Mouse (Mus musculus) midbrain, postnatal 0 days (tissue): ENCODE results near the gene Neurl1a. TPM values are rescaled to one million over a fixed set of nuclear protein-coding genes. Genes with fewer than 3 reads are reported as not detected.

Experiments used
- ATAC-seq: fragments of 200-750 bp; cut with Nextera tagmentation; 2 replicates; pipeline ENCODE4 v1.8.0; 2017; ENCODE audit warnings: moderate number of reproducible peaks, mild to moderate bottlenecking, moderate TSS enrichment, moderate library complexity; ENCODE audit not compliant: low FRiP score
- DNase-seq: peaks from one replicate; pipeline ENCODE4 v3.0.0-alpha.2; 2015; ENCODE audit warnings: low spot score
- H3K27ac ChIP-seq: fragments of 300-500 bp; sonication (generic); 2 replicates; pipeline ENCODE4 v1.5.1; 2014; ENCODE audit warnings: low read depth, mild to moderate bottlenecking, low read length, mixed read lengths
- H3K27me3 ChIP-seq: fragments of 300-500 bp; sonication (generic); 2 replicates; pipeline ENCODE4 v1.6.1; 2014; ENCODE audit warnings: low read length, control low read depth, mixed read lengths; ENCODE audit not compliant: insufficient read depth
- H3K36me3 ChIP-seq: fragments of 300-500 bp; sonication (generic); 2 replicates; pipeline ENCODE4 v1.6.1; 2014; ENCODE audit warnings: low read length, control low read depth, mixed read lengths; ENCODE audit not compliant: insufficient read depth
- H3K4me1 ChIP-seq: fragments of 300-500 bp; sonication (generic); 2 replicates; pipeline ENCODE4 v1.6.1; 2014; ENCODE audit warnings: mild to moderate bottlenecking, control low read depth, antibody characterized with exemption, low read length, mixed read lengths; ENCODE audit not compliant: insufficient read depth
- H3K4me2 ChIP-seq: fragments of 300-500 bp; sonication (generic); 2 replicates; pipeline ENCODE4 v1.6.1; 2014; ENCODE audit warnings: low read depth, mild to moderate bottlenecking, low read length, mixed read lengths; ENCODE audit not compliant: poor library complexity, severe bottlenecking
- H3K4me3 ChIP-seq: fragments of 300-500 bp; sonication (generic); 2 replicates; pipeline ENCODE4 v1.5.1; 2014; ENCODE audit warnings: low read depth, mild to moderate bottlenecking, low read length, moderate library complexity
- H3K9ac ChIP-seq: fragments of 300-500 bp; sonication (generic); replicated peaks from 2 replicates; pipeline ENCODE4 v1.6.1; 2014; ENCODE audit warnings: mild to moderate bottlenecking, low read length, moderate library complexity, mixed read lengths; ENCODE audit not compliant: poor library complexity, severe bottlenecking
- H3K9me3 ChIP-seq: fragments of 300-500 bp; sonication (generic); 2 replicates; pipeline ENCODE4 v1.6.1; 2016; ENCODE audit warnings: low read length, control low read depth
- CTCF ChIP-seq: IDR thresholded peaks from 2 replicates; pipeline ENCODE4 v1.5.1; 2016; ENCODE audit warnings: antibody characterized with exemption, mild to moderate bottlenecking
- WGBS: fragments of 180-500 bp; shearing (Covaris S2); extraction: QIAGEN DNeasy Blood & Tissue Kit; methylation state at CpG from one replicate; pipeline ENCODE4 v1.1.7; 2014; 5-methylcytosine and 5-hydroxymethylcytosine counted together
- polyA plus RNA-seq: library from polyadenylated mRNA; unstranded; fragments of >200 nt; fragmentation: Nextera tagmentation; extraction: Ambion mirVana; gene quantifications from 2 replicates; pipeline ENCODE4 v1.2.1, GENCODE M21; 2015
- total RNA-seq: library from RNA; depleted of rRNA; stranded (reverse); fragments of >200 nt; gene quantifications from 2 replicates; pipeline ENCODE4 v1.2.3, GENCODE M21; 2014

Neurl1a gene
- total and polyA plus RNA-seq, 2 experiments from 2014 or later: 16.2 to 82.4 TPM

GRCm38 (mm10) chr19:47228725-47229252 is 50.2 kb downstream of the Neurl1a start:
- no peak overlapping the region for H3K27ac ChIP-seq
- H3K4me2 ChIP-seq: peak overlapping the region; percentile 43
- DNase-seq (peak; percentile 51), ATAC-seq (peak; percentile 47; the same call in 1 of the 2 replicates)
- H3K4me1 ChIP-seq: peaks cover 5% of the 10 kb centered on the region; the same call in 1 of the 2 replicates
- H3K36me3 ChIP-seq: no peaks in the 10 kb centered on the region
- H3K9me3 ChIP-seq: no peaks in the 10 kb centered on the region
- WGBS: 10% methylated on average over 15 of the region's 17 CpGs
- H3K27me3 ChIP-seq: no peaks in the 10 kb centered on the region
- H3K4me3 ChIP-seq: peak overlapping the region; percentile 14; the same call in 1 of the 2 replicates
- TF ChIP-seq CTCF: no peak
- no peak overlapping the region for H3K9ac ChIP-seq

DNA sequence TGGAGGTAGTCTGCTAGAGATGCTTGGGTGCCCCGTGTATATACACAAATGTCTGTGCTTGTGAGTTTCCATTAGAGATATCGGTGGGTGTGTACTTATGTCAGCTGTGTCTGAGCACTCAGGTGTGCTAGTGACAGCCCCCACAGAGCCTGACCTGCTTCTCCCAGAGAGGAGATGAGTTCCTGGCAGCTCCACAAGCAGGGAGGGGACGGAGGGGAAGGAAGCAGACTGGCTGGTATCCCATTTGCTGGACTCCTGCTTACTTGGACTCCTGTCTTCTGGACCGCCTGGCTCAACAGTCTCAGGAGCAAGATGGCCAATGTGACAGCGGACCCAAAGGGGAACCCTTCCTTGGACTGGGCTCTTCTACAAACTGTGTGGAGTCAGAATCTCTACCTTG is 50.8 kb downstream of the Neurl1a start:
- WGBS: 81% methylated on average over 5 of the region's 5 CpGs
- Histone ChIP-seq H3K4me1 (peaks cover 5% of the 10 kb centered on the region; the same call in 1 of the 2 replicates), H3K27ac (no peak overlapping the region), H3K27me3 (no peaks in the 10 kb centered on the region), H3K9me3 (no peaks in the 10 kb centered on the region), H3K9ac (no peak overlapping the region), H3K36me3 (no peaks in the 10 kb centered on the region), H3K4me3 (no peak overlapping the region), H3K4me2 (no peak overlapping the region)
- ATAC-seq (no peak), DNase-seq (no peak)
- TF ChIP-seq CTCF: no peak

- DNase-seq: no peak
- WGBS: 97% methylated on average over 7 of the region's 7 CpGs
- no peak for TF ChIP-seq CTCF
These were observed 51.5 kb downstream of the Neurl1a start for GRCm38 (mm10) chr19:47230082-47230481.

GRCm38 (mm10) chr19:47230682-47231081 is 52.1 kb downstream of the Neurl1a start:
- Histone ChIP-seq H3K4me2 (no peak overlapping the region), H3K9me3 (no peaks in the 10 kb centered on the region), H3K4me3 (no peak overlapping the region), H3K27me3 (no peaks in the 10 kb centered on the region), H3K36me3 (no peaks in the 10 kb centered on the region), H3K4me1 (peaks cover 5% of the 10 kb centered on the region; the same call in 1 of the 2 replicates), H3K27ac (no peak overlapping the region), H3K9ac (no peak overlapping the region)
- WGBS: 90% methylated on average over 8 of the region's 8 CpGs
- no peak for DNase-seq
- TF ChIP-seq CTCF: no peak
- ATAC-seq: no peak

More at GRCm38 (mm10) chr19:47230082-47230481, 51.5 kb downstream of the Neurl1a start:
- no peak for ATAC-seq
- Histone ChIP-seq H3K9ac (no peak overlapping the region), H3K27ac (no peak overlapping the region), H3K9me3 (no peaks in the 10 kb centered on the region), H3K4me2 (no peak overlapping the region), H3K36me3 (no peaks in the 10 kb centered on the region), H3K27me3 (no peaks in the 10 kb centered on the region), H3K4me3 (no peak overlapping the region), H3K4me1 (peaks cover 5% of the 10 kb centered on the region; the same call in 1 of the 2 replicates)

GRCm38 (mm10) chr19:47231389-47231788 is 52.8 kb downstream of the Neurl1a start:
- WGBS: 78% methylated on average over 6 of the region's 6 CpGs
- no peak overlapping the region for H3K9ac ChIP-seq
- no peak overlapping the region for H3K4me3 ChIP-seq
- ATAC-seq: no peak
- no peak overlapping the region for H3K4me2 ChIP-seq
- no peaks in the 10 kb centered on the region for H3K27me3 ChIP-seq
- H3K27ac ChIP-seq: no peak overlapping the region
- H3K36me3 ChIP-seq: no peaks in the 10 kb centered on the region
- TF ChIP-seq CTCF: no peak
- no peak for DNase-seq
- H3K9me3 ChIP-seq: no peaks in the 10 kb centered on the region
- H3K4me1 ChIP-seq: peaks cover 5% of the 10 kb centered on the region; the same call in 1 of the 2 replicates

DNA sequence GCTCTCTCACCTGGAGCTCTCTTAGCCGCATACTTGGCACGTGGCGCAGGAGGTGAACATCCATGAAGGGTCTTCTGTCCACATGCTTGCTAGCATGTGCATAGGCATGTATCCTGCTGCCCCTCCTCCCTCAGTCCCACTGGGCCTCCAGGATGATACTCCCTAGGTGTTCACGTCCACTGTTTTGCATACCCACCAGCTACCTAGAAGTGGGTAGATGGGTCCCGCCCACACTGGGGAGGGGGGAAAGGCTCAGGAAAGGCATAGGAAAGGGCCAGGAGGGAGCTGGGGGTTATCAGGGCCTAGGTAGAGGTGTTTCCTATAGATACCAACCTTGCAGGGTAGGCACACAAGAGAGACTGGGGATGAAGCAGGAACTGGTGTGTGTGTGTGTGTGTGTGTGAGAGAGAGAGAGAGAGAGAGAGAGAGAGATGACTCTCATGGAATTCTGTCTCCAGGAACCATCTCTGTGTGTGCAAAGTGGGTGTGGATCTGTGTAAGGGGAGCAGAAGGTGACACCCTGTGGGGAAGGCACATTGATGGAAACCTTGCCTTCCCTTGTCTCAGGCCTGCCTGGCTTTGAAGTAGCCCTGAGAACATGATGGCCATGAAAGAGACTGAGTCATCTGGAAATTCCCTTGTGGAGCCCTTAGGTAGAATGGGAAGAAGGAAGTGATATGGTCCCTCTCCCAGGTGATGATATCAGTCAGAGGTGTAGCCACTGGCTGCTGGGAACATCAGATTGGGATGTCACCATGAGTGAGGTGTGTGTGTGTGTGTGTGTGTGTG is 53.7 kb downstream of the Neurl1a start:
- no peak overlapping the region for H3K9ac ChIP-seq
- H3K27ac ChIP-seq: no peak overlapping the region
- 96% methylated on average over 5 of the region's 5 CpGs for WGBS
- TF ChIP-seq CTCF: no peak
- ATAC-seq (no peak), DNase-seq (no peak)
- no peaks in the 10 kb centered on the region for H3K27me3 ChIP-seq
- no peak overlapping the region for H3K4me3 ChIP-seq
- no peaks in the 10 kb centered on the region for H3K9me3 ChIP-seq
- no peak overlapping the region for H3K4me2 ChIP-seq
- no peaks in the 10 kb centered on the region for H3K36me3 ChIP-seq
- peaks cover 5% of the 10 kb centered on the region; the same call in 1 of the 2 replicates for H3K4me1 ChIP-seq
